Mouse (Mus musculus) forebrain, embryonic 13.5 days (tissue): ENCODE results near the gene Npas2. TPM values are rescaled to one million over a fixed set of nuclear protein-coding genes. Genes with fewer than 3 reads are reported as not detected.
A peak's percentile ranks its signal among the peaks of the same experiment; 100 is the strongest.

Experiments
- ATAC-seq: fragments of 200-750 bp; cut with Nextera tagmentation; 2 replicates; pipeline ENCODE4 v1.8.0; 2017
- H3K27ac ChIP-seq: fragments of 300-500 bp; sonication (generic); 2 replicates; pipeline ENCODE4 v1.5.1; 2015; ENCODE audit warnings: inconsistent platforms, mild to moderate bottlenecking, moderate library complexity
- H3K27me3 ChIP-seq: fragments of 300-500 bp; sonication (generic); 2 replicates; pipeline ENCODE4 v1.6.1; 2015; ENCODE audit warnings: mild to moderate bottlenecking, inconsistent platforms
- H3K36me3 ChIP-seq: fragments of 300-500 bp; sonication (generic); 2 replicates; pipeline ENCODE4 v1.6.1; 2015; ENCODE audit warnings: mild to moderate bottlenecking, inconsistent platforms; ENCODE audit not compliant: poor library complexity, severe bottlenecking
- H3K4me1 ChIP-seq: fragments of 300-500 bp; sonication (generic); 2 replicates; pipeline ENCODE4 v1.6.1; 2015; ENCODE audit warnings: inconsistent platforms
- H3K4me2 ChIP-seq: fragments of 300-500 bp; sonication (generic); 2 replicates; pipeline ENCODE4 v1.6.1; 2015; ENCODE audit warnings: inconsistent platforms, mild to moderate bottlenecking, moderate library complexity
- H3K4me3 ChIP-seq: fragments of 300-500 bp; sonication (generic); 2 replicates; pipeline ENCODE4 v1.5.1; 2015; ENCODE audit warnings: mild to moderate bottlenecking, inconsistent platforms
- H3K9ac ChIP-seq: fragments of 300-500 bp; sonication (generic); 2 replicates; pipeline ENCODE4 v1.6.1; 2015; ENCODE audit warnings: mild to moderate bottlenecking, inconsistent platforms
- H3K9me3 ChIP-seq: fragments of 300-500 bp; sonication (generic); replicated peaks from 2 replicates; pipeline ENCODE4 v1.6.1; 2016; ENCODE audit warnings: inconsistent platforms
- WGBS: fragments of 180-500 bp; shearing (Covaris S2); methylation state at CpG from one replicate; pipeline ENCODE4 v1.1.7; 2015; 5-methylcytosine and 5-hydroxymethylcytosine counted together
- polyA plus RNA-seq: library from polyadenylated mRNA; unstranded; fragments of >200 nt; fragmentation: Nextera tagmentation; extraction: Ambion mirVana; gene quantifications from 2 replicates; pipeline ENCODE4 v1.2.1, GENCODE M21; 2015

Gene Npas2
- polyA plus RNA-seq, 1 experiment from 2014 or later = 0.15 TPM

- WGBS = 82% methylated on average over 8 of the region's 8 CpGs
- Histone ChIP-seq H3K4me2 (no peak overlapping the region), H3K4me1 (peaks cover 13% of the 10 kb centered on the region), H3K9me3 (no peaks in the 10 kb centered on the region), H3K9ac (no peak overlapping the region), H3K36me3 (peaks cover 70% of the 10 kb centered on the region), H3K4me3 (no peak overlapping the region), H3K27ac (no peak overlapping the region), H3K27me3 (no peaks in the 10 kb centered on the region)
- ATAC-seq = no peak
Measured at GRCm38 (mm10) chr1:39372220-39372843, 178.8 kb downstream of the Npas2 start.

GRCm38 (mm10) chr1:39373378-39373777, 179.8 kb downstream of the Npas2 start:
- no peak for ATAC-seq
- H3K9ac ChIP-seq = no peak overlapping the region
- no peaks in the 10 kb centered on the region for H3K27me3 ChIP-seq
- 60% methylated on average over 4 of the region's 4 CpGs for WGBS
- no peak overlapping the region for H3K4me2 ChIP-seq
- peaks cover 13% of the 10 kb centered on the region for H3K4me1 ChIP-seq
- H3K36me3 ChIP-seq = peaks cover 71% of the 10 kb centered on the region
- no peaks in the 10 kb centered on the region for H3K9me3 ChIP-seq
- no peak overlapping the region for H3K27ac ChIP-seq
- no peak overlapping the region for H3K4me3 ChIP-seq

- peak; percentile 31; the same call in 1 of the 2 replicates for ATAC-seq
- Histone ChIP-seq H3K9ac (no peak overlapping the region), H3K36me3 (peaks cover 68% of the 10 kb centered on the region), H3K27ac (no peak overlapping the region), H3K4me2 (no peak overlapping the region), H3K9me3 (no peaks in the 10 kb centered on the region), H3K4me1 (peaks cover 5% of the 10 kb centered on the region), H3K4me3 (no peak overlapping the region), H3K27me3 (no peaks in the 10 kb centered on the region)
- 87% methylated on average over 5 of the region's 5 CpGs for WGBS
Measured at GRCm38 (mm10) chr1:39374231-39374809, 180.8 kb downstream of the Npas2 start.

GRCm38 (mm10) chr1:39376121-39376520, 182.6 kb downstream of the Npas2 start:
- Histone ChIP-seq H3K9ac (no peak overlapping the region), H3K27me3 (no peaks in the 10 kb centered on the region), H3K4me3 (no peak overlapping the region), H3K36me3 (peaks cover 50% of the 10 kb centered on the region), H3K9me3 (no peaks in the 10 kb centered on the region), H3K4me1 (no peaks in the 10 kb centered on the region), H3K27ac (no peak overlapping the region), H3K4me2 (no peak overlapping the region)
- no peak for ATAC-seq
- WGBS = 91% methylated on average over 7 of the region's 7 CpGs

GRCm38 (mm10) chr1:39376726-39377240, 183.3 kb downstream of the Npas2 start:
- WGBS = 96% methylated on average over 9 of the region's 9 CpGs
- ATAC-seq = no peak

DNA sequence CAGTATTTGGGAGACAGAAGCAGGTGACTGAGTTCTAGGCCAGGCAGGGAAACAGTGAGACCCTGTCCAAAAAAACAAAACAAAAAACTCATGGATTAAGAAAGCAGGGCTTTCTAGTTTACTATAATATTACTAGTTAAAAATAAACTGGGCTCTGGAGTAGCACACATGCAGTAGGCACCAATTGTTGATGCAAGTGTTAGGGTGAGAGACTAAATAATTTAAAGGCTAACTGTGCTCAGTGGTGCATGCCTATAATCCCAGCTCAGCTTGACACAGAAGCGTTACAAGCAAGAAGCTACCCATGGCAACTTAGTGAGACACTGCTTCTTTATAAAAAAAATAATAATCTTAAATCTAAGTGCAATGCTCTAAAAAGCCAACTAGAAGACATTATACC, 185.0 kb downstream of the Npas2 start:
- Histone ChIP-seq H3K27me3 (no peaks in the 10 kb centered on the region), H3K27ac (no peak overlapping the region), H3K4me3 (no peak overlapping the region), H3K36me3 (peaks cover 26% of the 10 kb centered on the region), H3K4me2 (no peak overlapping the region), H3K9me3 (no peaks in the 10 kb centered on the region), H3K9ac (no peak overlapping the region), H3K4me1 (no peaks in the 10 kb centered on the region)
- 55% methylated on average over 1 of the region's 1 CpGs for WGBS
- ATAC-seq = no peak

More at GRCm38 (mm10) chr1:39376726-39377240, 183.3 kb downstream of the Npas2 start:
- no peaks in the 10 kb centered on the region for H3K4me1 ChIP-seq
- no peaks in the 10 kb centered on the region for H3K27me3 ChIP-seq
- H3K36me3 ChIP-seq = peaks cover 43% of the 10 kb centered on the region
- no peaks in the 10 kb centered on the region for H3K9me3 ChIP-seq
- H3K4me2 ChIP-seq = no peak overlapping the region
- H3K9ac ChIP-seq = no peak overlapping the region
- no peak overlapping the region for H3K4me3 ChIP-seq
- no peak overlapping the region for H3K27ac ChIP-seq

GRCm38 (mm10) chr1:39379021-39379420, 185.5 kb downstream of the Npas2 start:
- H3K27me3 ChIP-seq = no peaks in the 10 kb centered on the region
- peaks cover 22% of the 10 kb centered on the region for H3K36me3 ChIP-seq
- H3K4me2 ChIP-seq = no peak overlapping the region
- 79% methylated on average over 5 of the region's 5 CpGs for WGBS
- H3K27ac ChIP-seq = no peak overlapping the region
- H3K4me3 ChIP-seq = no peak overlapping the region
- no peaks in the 10 kb centered on the region for H3K4me1 ChIP-seq
- ATAC-seq = no peak
- H3K9ac ChIP-seq = no peak overlapping the region
- H3K9me3 ChIP-seq = no peaks in the 10 kb centered on the region

GRCm38 (mm10) chr1:39381017-39381416, 187.5 kb downstream of the Npas2 start:
- Histone ChIP-seq H3K9me3 (no peaks in the 10 kb centered on the region), H3K27ac (no peak overlapping the region), H3K9ac (no peak overlapping the region), H3K27me3 (no peaks in the 10 kb centered on the region), H3K4me1 (no peaks in the 10 kb centered on the region), H3K4me2 (no peak overlapping the region), H3K36me3 (peaks cover 18% of the 10 kb centered on the region; the same call in 1 of the 2 replicates), H3K4me3 (no peak overlapping the region)
- no peak for ATAC-seq
- 94% methylated on average over 9 of the region's 9 CpGs for WGBS

DNA sequence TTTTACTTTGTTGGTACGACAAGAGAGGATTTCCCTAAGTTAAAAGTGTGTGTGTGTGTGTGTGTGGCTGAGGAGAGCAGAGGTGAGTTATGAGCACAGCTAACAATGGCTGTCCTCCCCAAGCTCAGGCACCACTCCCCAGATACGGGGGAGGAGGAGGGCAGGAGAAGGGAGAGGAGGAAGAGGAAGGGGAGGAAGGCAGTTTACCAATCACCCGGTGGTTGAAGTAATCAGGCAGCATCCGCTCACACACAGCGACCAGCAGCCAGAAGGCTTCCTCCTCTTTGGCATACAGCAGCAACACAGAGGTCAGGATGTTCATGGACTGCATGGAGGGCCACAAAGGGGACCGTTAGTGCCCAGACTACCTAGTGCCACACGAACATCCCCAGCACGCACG, 191.4 kb downstream of the Npas2 start:
- WGBS = 89% methylated on average over 9 of the region's 9 CpGs
- no peak for ATAC-seq

DNA sequence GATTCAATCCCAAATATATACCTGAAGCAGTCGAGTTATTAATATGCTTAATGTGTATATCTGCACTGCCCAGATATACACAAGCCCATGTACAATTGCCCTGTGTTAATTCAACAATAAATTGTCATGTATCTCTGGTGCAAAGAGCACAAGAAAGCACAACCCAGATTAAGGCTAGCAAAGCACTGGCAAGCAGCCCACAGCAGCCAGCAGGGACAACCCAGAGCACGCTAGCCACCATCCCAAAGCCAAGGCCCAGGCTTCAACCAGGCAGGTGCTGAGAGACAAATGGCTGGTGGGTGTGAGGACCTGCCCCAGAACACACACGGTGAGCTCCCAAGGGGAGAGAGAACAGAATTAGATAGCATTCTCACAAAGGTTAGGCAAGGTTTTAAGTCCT, 192.9 kb downstream of the Npas2 start:
- H3K27me3 ChIP-seq = no peaks in the 10 kb centered on the region
- H3K4me2 ChIP-seq = no peak overlapping the region
- 86% methylated on average over 3 of the region's 3 CpGs for WGBS
- peaks cover 3% of the 10 kb centered on the region; the same call in 1 of the 2 replicates for H3K36me3 ChIP-seq
- H3K27ac ChIP-seq = no peak overlapping the region
- 0 out of 2 replicates have a peak, but pooled peaks cover 2% of the 10 kb centered on the region for H3K4me1 ChIP-seq
- no peak overlapping the region for H3K4me3 ChIP-seq
- no peak for ATAC-seq
- H3K9me3 ChIP-seq = no peaks in the 10 kb centered on the region
- H3K9ac ChIP-seq = no peak overlapping the region

More for the DNA sequence above, 191.4 kb downstream of the Npas2 start:
- Histone ChIP-seq H3K4me1 (no peaks in the 10 kb centered on the region), H3K9ac (no peak overlapping the region), H3K9me3 (no peaks in the 10 kb centered on the region), H3K27me3 (no peaks in the 10 kb centered on the region), H3K27ac (no peak overlapping the region), H3K4me3 (no peak overlapping the region), H3K4me2 (no peak overlapping the region), H3K36me3 (peaks cover 3% of the 10 kb centered on the region; the same call in 1 of the 2 replicates)

DNA sequence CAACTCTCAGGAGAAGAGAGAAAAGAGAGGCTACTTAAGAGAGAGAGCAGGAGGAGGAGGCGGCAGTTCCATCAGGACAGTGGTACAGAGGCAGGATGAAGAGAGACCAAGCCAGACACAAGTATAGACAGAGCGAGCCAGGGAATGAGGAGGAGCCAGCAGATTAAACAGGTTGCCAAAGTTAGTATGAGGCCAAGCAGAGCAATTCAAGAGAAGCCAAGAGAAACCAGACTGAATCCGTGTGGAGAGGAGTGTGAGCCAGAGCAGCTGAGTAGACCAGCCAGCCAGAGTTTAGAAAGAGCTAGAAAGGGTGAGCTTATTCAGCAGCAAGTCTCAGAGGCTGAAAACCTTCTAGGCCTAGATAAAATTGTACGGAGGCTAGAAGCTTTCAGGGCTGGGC, 194.0 kb downstream of the Npas2 start:
- Histone ChIP-seq H3K4me3 (no peak overlapping the region), H3K36me3 (peaks cover 3% of the 10 kb centered on the region; the same call in 1 of the 2 replicates), H3K4me2 (no peak overlapping the region), H3K9me3 (no peaks in the 10 kb centered on the region), H3K27me3 (no peaks in the 10 kb centered on the region), H3K9ac (no peak overlapping the region), H3K4me1 (0 out of 2 replicates have a peak, but pooled peaks cover 2% of the 10 kb centered on the region), H3K27ac (no peak overlapping the region)
- WGBS = 78% methylated on average over 4 of the region's 4 CpGs
- ATAC-seq = peak; percentile 33; the same call in 1 of the 2 replicates

GRCm38 (mm10) chr1:39388163-39388562, 194.6 kb downstream of the Npas2 start:
- no peaks in the 10 kb centered on the region for H3K9me3 ChIP-seq
- 97% methylated on average over 2 of the region's 2 CpGs for WGBS
- no peak for ATAC-seq
- H3K27me3 ChIP-seq = no peaks in the 10 kb centered on the region
- H3K4me3 ChIP-seq = no peak overlapping the region
- H3K36me3 ChIP-seq = peaks cover 3% of the 10 kb centered on the region; the same call in 1 of the 2 replicates
- no peak overlapping the region for H3K27ac ChIP-seq
- no peak overlapping the region for H3K9ac ChIP-seq
- H3K4me2 ChIP-seq = no peak overlapping the region
- H3K4me1 ChIP-seq = 0 out of 2 replicates have a peak, but pooled peaks cover 2% of the 10 kb centered on the region
